Mouse (Mus musculus) hindbrain, embryonic 15.5 days (tissue): Measurements from ENCODE around the gene Tspear. TPM values are rescaled to one million over a fixed set of nuclear protein-coding genes. Genes with fewer than 3 reads are reported as not detected.
"Not testable (repeated sequence)": the region's sequence is repeated elsewhere in the genome, so short reads cannot be mapped to it uniquely, and the experiment has no call there.

Experiments used
- ATAC-seq: fragments of 200-750 bp; cut with Nextera tagmentation; 2 replicates; pipeline ENCODE4 v1.8.0; 2017; ENCODE audit warnings: low read depth, moderate number of reproducible peaks, moderate TSS enrichment; ENCODE audit not compliant: low FRiP score
- H3K27ac ChIP-seq: fragments of 300-500 bp; sonication (generic); replicated peaks from 2 replicates; pipeline ENCODE4 v1.5.1; 2015; ENCODE audit warnings: mild to moderate bottlenecking, inconsistent platforms
- H3K27me3 ChIP-seq: fragments of 300-500 bp; sonication (generic); 2 replicates; pipeline ENCODE4 v1.6.1; 2015; ENCODE audit warnings: control low read depth, inconsistent platforms
- H3K36me3 ChIP-seq: fragments of 300-500 bp; sonication (generic); 2 replicates; pipeline ENCODE4 v1.6.1; 2015; ENCODE audit warnings: control low read depth, inconsistent platforms
- H3K4me1 ChIP-seq: fragments of 300-500 bp; sonication (generic); replicated peaks from 2 replicates; pipeline ENCODE4 v1.6.1; 2015; ENCODE audit warnings: control low read depth, inconsistent platforms
- H3K4me2 ChIP-seq: fragments of 300-500 bp; sonication (generic); 2 replicates; pipeline ENCODE4 v1.6.1; 2015; ENCODE audit warnings: moderate library complexity, mild to moderate bottlenecking, inconsistent platforms
- H3K4me3 ChIP-seq: fragments of 300-500 bp; sonication (generic); 2 replicates; pipeline ENCODE4 v1.5.1; 2015; ENCODE audit warnings: mild to moderate bottlenecking, inconsistent platforms
- H3K9ac ChIP-seq: fragments of 300-500 bp; sonication (generic); 2 replicates; pipeline ENCODE4 v1.6.1; 2015; ENCODE audit warnings: inconsistent platforms
- H3K9me3 ChIP-seq: fragments of 300-500 bp; sonication (generic); 2 replicates; pipeline ENCODE4 v1.6.1; 2016; ENCODE audit warnings: control low read depth, inconsistent platforms
- WGBS: fragments of 180-500 bp; shearing (Covaris S2); methylation state at CpG from one replicate; pipeline ENCODE4 v1.1.7; 2015; 5-methylcytosine and 5-hydroxymethylcytosine counted together
- polyA plus RNA-seq: library from polyadenylated mRNA; unstranded; fragments of >200 nt; fragmentation: Nextera tagmentation; extraction: Ambion mirVana; gene quantifications from 2 replicates; pipeline ENCODE4 v1.2.1, GENCODE M21; 2015

Gene Tspear
- polyA plus RNA-seq, 1 experiment from 2014 or later = 0.99 TPM

DNA sequence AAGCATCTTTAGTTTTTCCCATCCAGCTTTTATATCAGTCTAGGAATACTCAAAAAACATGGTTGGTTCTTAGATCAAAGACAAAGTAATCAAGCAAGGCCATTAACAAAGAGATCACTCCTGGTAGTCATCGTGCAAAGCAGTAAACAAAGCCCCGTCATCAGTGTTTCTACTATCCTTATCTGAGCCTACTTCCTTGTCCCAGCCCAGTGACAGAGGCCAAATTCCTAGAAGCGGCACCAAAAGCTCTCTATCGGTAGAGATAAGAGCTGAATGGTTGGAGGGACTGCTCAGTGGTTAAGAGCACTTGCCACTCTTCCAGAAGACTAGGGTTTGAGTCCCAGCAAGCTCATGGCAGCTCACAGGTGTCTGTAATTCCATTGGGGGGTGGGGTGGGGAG, 14.8 kb upstream of the Tspear start:
- Histone ChIP-seq H3K9ac (no peak overlapping the region), H3K9me3 (no peaks in the 10 kb centered on the region), H3K27me3 (peaks cover 11% of the 10 kb centered on the region; the same call in 1 of the 2 replicates), H3K4me2 (no peak overlapping the region), H3K36me3 (no peaks in the 10 kb centered on the region), H3K4me1 (no peaks in the 10 kb centered on the region), H3K4me3 (no peak overlapping the region), H3K27ac (no peak overlapping the region)
- 87% methylated on average over 4 of the region's 4 CpGs for WGBS
- ATAC-seq = no peak

- H3K9me3 ChIP-seq = no peaks in the 10 kb centered on the region
- 66% methylated on average over 13 of the region's 13 CpGs for WGBS
- H3K4me3 ChIP-seq = no peak overlapping the region
- H3K4me2 ChIP-seq = no peak overlapping the region
- H3K4me1 ChIP-seq = peaks cover 11% of the 10 kb centered on the region
- no peak for ATAC-seq
- no peaks in the 10 kb centered on the region for H3K36me3 ChIP-seq
- H3K27me3 ChIP-seq = peaks cover 32% of the 10 kb centered on the region
- no peak overlapping the region for H3K27ac ChIP-seq
- no peak overlapping the region for H3K9ac ChIP-seq
These were observed 12.6 kb upstream of the Tspear start for GRCm38 (mm10) chr10:77673765-77674164.

GRCm38 (mm10) chr10:77677562-77677961, 8.8 kb upstream of the Tspear start:
- Histone ChIP-seq H3K9ac (peak overlapping the region; percentile 21; the same call in 1 of the 2 replicates), H3K36me3 (no peaks in the 10 kb centered on the region), H3K9me3 (no peaks in the 10 kb centered on the region), H3K4me2 (peak overlapping the region; percentile 77), H3K4me3 (peak overlapping the region; percentile 32), H3K27me3 (peaks cover 40% of the 10 kb centered on the region), H3K4me1 (peaks cover 11% of the 10 kb centered on the region), H3K27ac (no peak overlapping the region)
- 1% methylated on average over 35 of the region's 35 CpGs for WGBS
- ATAC-seq = no peak

GRCm38 (mm10) chr10:77682994-77683393, 3.4 kb upstream of the Tspear start:
- WGBS = 76% methylated on average over 7 of the region's 7 CpGs
- Histone ChIP-seq H3K27ac (no peak overlapping the region), H3K4me1 (peaks cover 16% of the 10 kb centered on the region), H3K4me3 (no peak overlapping the region), H3K9me3 (no peaks in the 10 kb centered on the region), H3K36me3 (no peaks in the 10 kb centered on the region), H3K4me2 (no peak overlapping the region), H3K27me3 (peaks cover 38% of the 10 kb centered on the region), H3K9ac (no peak overlapping the region)
- ATAC-seq = no peak

DNA sequence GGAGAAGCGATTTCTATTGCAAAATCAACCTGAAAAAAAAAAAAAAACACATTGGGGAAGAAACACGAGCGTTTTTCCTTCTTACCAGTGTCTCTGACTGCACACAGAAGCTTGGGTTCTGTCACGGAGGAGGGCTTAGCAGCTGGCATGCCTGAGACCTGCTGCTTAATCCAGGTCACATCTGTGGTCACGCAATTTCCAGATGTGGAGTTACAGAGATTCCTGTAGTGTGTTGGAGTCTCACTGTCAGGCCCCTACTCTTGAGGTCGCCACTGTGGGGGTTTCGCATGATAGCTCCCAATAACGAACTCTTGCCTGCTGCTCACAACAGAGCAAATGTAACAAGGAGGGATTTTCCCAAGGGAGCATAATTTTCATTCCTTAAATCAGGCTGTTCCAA, 2.2 kb upstream of the Tspear start:
- 37% methylated on average over 8 of the region's 8 CpGs for WGBS
- Histone ChIP-seq H3K27me3 (peaks cover 28% of the 10 kb centered on the region), H3K4me2 (no peak overlapping the region), H3K4me3 (no peak overlapping the region), H3K4me1 (peaks cover 15% of the 10 kb centered on the region; the same call in 1 of the 2 replicates), H3K9me3 (no peaks in the 10 kb centered on the region), H3K9ac (no peak overlapping the region), H3K36me3 (no peaks in the 10 kb centered on the region), H3K27ac (no peak overlapping the region)
- ATAC-seq = no peak

GRCm38 (mm10) chr10:77687021-77687420, 652 bp downstream of the Tspear start:
- H3K4me2 ChIP-seq = no peak overlapping the region
- 40% methylated on average over 10 of the region's 10 CpGs for WGBS
- H3K27me3 ChIP-seq = peaks cover 24% of the 10 kb centered on the region
- H3K4me1 ChIP-seq = peaks cover 15% of the 10 kb centered on the region; the same call in 1 of the 2 replicates
- ATAC-seq = no peak
- H3K27ac ChIP-seq = no peak overlapping the region
- H3K36me3 ChIP-seq = no peaks in the 10 kb centered on the region
- H3K4me3 ChIP-seq = no peak overlapping the region
- H3K9me3 ChIP-seq = no peaks in the 10 kb centered on the region
- no peak overlapping the region for H3K9ac ChIP-seq

DNA sequence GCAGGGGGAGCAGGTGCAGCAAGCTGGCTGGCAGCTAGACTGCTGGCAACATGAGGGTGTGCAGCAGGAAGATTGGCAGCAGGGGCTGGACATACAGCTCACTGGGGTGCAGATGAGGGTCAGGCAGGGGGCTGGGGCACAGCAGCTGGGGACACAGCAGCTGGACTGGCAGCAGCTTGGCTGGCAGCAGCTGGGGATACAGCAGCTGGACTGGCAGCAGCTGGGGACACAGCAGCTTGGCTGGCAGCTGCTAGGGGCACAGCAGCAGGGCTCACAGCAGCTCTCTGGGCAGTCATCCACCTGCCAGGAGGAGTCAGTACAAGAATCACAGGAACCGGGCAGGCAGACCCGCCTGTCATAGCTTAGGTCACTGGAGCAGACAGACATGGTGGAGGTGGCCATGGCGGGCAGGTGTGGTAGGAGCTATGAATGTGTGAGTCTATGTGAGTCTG, 4.0 kb downstream of the Tspear start, which contains the start of gene Gm19402:
Gm19402 (minus strand) TSS at position 402 of the 452 bp plus-strand sequence.
- not testable (repeated sequence) for H3K9ac ChIP-seq, H3K36me3 ChIP-seq, ATAC-seq, H3K4me2 ChIP-seq, H3K27ac ChIP-seq, H3K9me3 ChIP-seq, H3K4me3 ChIP-seq
- 79% methylated on average over 3 of the region's 3 CpGs for WGBS
- H3K4me1 ChIP-seq = peaks cover 10% of the 10 kb centered on the region; the same call in 1 of the 2 replicates
- H3K27me3 ChIP-seq = peaks cover 21% of the 10 kb centered on the region

GRCm38 (mm10) chr10:77697133-77697532, 10.8 kb downstream of the Tspear start, which contains the start of gene Gm9508:
Gm9508 (minus strand) TSS chr10:77697233.
- Histone ChIP-seq H3K4me3 (no peak within 1 kb of the TSS), H3K36me3 (no peaks in the 10 kb centered on the region), H3K27ac (no peak within 1 kb of the TSS), H3K4me1 (no peaks in the 10 kb centered on the region), H3K9ac (no peak within 1 kb of the TSS), H3K4me2 (no peak within 1 kb of the TSS), H3K9me3 (no peaks in the 10 kb centered on the region), H3K27me3 (no peaks in the 10 kb centered on the region)
- no peak for ATAC-seq
- WGBS = 43% methylated on average over 4 of the region's 4 CpGs

DNA sequence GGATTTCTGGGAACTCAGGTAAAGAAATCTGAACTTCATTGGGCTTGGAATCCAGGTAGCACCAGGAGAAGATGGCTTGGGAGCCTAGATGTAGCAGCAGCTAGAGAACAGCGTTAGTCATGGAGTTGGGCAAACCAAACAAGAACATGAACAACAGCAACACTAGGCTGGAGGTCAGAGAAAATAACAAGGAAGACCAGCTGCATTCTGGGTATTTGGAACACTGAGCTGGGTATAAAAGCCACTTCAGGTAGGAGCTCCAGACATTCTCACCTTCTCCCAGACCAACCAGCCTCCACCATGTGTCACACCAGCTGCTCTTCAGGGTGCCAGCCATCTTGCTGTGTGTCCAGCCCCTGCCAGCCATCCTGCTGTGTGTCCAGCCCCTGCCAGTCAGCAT, 20.0 kb downstream of the Tspear start, which contains the start of gene Gm10272:
Gm10272 (plus strand) TSS at position 301 of the 400 bp plus-strand sequence.
- Histone ChIP-seq H3K27me3 (no peaks in the 10 kb centered on the region), H3K9ac (no peak within 1 kb of the TSS), H3K36me3 (no peaks in the 10 kb centered on the region), H3K4me3 (no peak within 1 kb of the TSS), H3K4me2 (no peak within 1 kb of the TSS), H3K4me1 (no peaks in the 10 kb centered on the region), H3K27ac (no peak within 1 kb of the TSS), H3K9me3 (no peaks in the 10 kb centered on the region)
- ATAC-seq = no peak
- 94% methylated on average over 1 of the region's 1 CpGs for WGBS

- H3K4me2 ChIP-seq = no peak overlapping the region
- no peaks in the 10 kb centered on the region for H3K4me1 ChIP-seq
- H3K9ac ChIP-seq = no peak overlapping the region
- H3K4me3 ChIP-seq = no peak overlapping the region
- no peaks in the 10 kb centered on the region for H3K9me3 ChIP-seq
- no peak for ATAC-seq
- no peaks in the 10 kb centered on the region for H3K27me3 ChIP-seq
- no peaks in the 10 kb centered on the region for H3K36me3 ChIP-seq
- no peak overlapping the region for H3K27ac ChIP-seq
- 80% methylated on average over 3 of the region's 3 CpGs for WGBS
These were observed 23.5 kb downstream of the Tspear start for GRCm38 (mm10) chr10:77709831-77710230.

DNA sequence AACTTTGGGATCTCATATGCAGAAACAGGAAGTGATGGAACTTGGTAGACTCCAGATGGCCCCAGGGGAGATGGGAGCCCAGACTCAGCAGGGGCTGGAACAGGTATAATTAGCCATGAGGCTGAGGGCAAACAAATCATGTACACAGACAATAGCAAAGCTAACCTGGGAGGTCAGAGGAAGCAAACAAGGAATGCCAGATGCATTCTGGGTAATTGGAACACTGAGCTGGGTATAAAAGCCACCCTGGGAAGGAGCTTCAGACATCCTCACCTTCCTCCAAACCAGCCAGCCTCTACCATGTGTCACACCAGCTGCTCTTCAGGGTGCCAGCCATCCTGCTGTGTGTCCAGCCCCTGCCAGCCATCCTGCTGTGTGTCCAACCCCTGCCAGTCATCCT, 24.8 kb downstream of the Tspear start, which contains the start of gene Gm10024:
Gm10024 (plus strand) TSS at position 301 of the 400 bp plus-strand sequence.
- H3K27ac ChIP-seq, H3K4me1 ChIP-seq, ATAC-seq, H3K9me3 ChIP-seq, H3K9ac ChIP-seq, H3K27me3 ChIP-seq, H3K36me3 ChIP-seq, H3K4me2 ChIP-seq, H3K4me3 ChIP-seq: not testable (repeated sequence)

- H3K9me3 ChIP-seq = no peaks in the 10 kb centered on the region
- H3K36me3 ChIP-seq = no peaks in the 10 kb centered on the region
- H3K4me2 ChIP-seq = no peak overlapping the region
- no peak for ATAC-seq
- H3K4me1 ChIP-seq = no peaks in the 10 kb centered on the region
- H3K9ac ChIP-seq = no peak overlapping the region
- H3K27me3 ChIP-seq = no peaks in the 10 kb centered on the region
- no peak overlapping the region for H3K27ac ChIP-seq
- H3K4me3 ChIP-seq = no peak overlapping the region
- WGBS = 72% methylated on average over 4 of the region's 4 CpGs
These were observed 27.4 kb downstream of the Tspear start for GRCm38 (mm10) chr10:77713734-77714133.

DNA sequence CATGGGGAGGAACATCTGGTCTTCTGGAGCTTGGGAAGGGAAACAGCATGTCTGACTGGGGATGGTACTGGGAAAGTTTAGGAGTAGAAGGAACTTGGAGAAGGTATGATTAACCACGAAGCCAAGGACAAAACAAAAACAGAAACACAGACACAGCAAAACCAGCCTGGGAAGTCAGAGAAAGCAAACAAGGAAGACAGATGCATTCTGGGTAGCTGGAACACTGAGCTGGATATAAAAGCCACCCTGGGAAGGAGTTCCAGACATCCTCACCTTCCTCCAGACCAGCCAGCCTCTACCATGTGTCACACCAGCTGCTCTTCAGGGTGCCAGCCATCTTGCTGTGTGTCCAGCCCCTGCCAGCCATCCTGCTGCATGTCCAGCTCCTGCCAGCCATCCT, 29.1 kb downstream of the Tspear start, which contains the start of gene Gm10142:
Gm10142 (plus strand) TSS at position 301 of the 400 bp plus-strand sequence.
- Histone ChIP-seq H3K4me1 (no peaks in the 10 kb centered on the region), H3K9me3 (no peaks in the 10 kb centered on the region), H3K9ac (no peak within 1 kb of the TSS), H3K4me3 (no peak within 1 kb of the TSS), H3K27ac (no peak within 1 kb of the TSS), H3K36me3 (no peaks in the 10 kb centered on the region), H3K27me3 (no peaks in the 10 kb centered on the region), H3K4me2 (no peak within 1 kb of the TSS)
- no peak for ATAC-seq
- 87% methylated on average over 1 of the region's 1 CpGs for WGBS
